Mouse (Mus musculus): ENCODE measurements around the gene Atrn.
A peak's percentile ranks its signal among the peaks of the same experiment; 100 is the strongest.
"Not testable (repeated sequence)": the region's sequence is repeated elsewhere in the genome, so short reads cannot be mapped to it uniquely, and the experiment has no call there.

The Atrn gene

GRCm38 (mm10) chr2:130965042-130965441 is 58.7 kb downstream of the Atrn start:
- DNase-seq = no peak

GRCm38 (mm10) chr2:130971030-130971429 is 64.7 kb downstream of the Atrn start:
- DNase-seq = no peak

- DNase-seq = no peak
Measured at GRCm38 (mm10) chr2:130972386-130972785, 66.1 kb downstream of the Atrn start.

- no peak for DNase-seq
Measured at GRCm38 (mm10) chr2:130974928-130975327, 68.6 kb downstream of the Atrn start.

- DNase-seq = no peak
Measured at GRCm38 (mm10) chr2:130977589-130977988, 71.3 kb downstream of the Atrn start.

- no peak for DNase-seq
Measured at GRCm38 (mm10) chr2:130978058-130978847, 72.0 kb downstream of the Atrn start.

GRCm38 (mm10) chr2:130979138-130979537 is 72.8 kb downstream of the Atrn start:
- DNase-seq = no peak

- DNase-seq = no peak
Measured at GRCm38 (mm10) chr2:130992818-130993217, 86.5 kb downstream of the Atrn start.

- DNase-seq = no peak
Measured at GRCm38 (mm10) chr2:131009123-131009522, 102.8 kb downstream of the Atrn start.

GRCm38 (mm10) chr2:131010566-131010965 is 104.3 kb downstream of the Atrn start:
- DNase-seq = no peak

GRCm38 (mm10) chr2:131025230-131025629 is 118.9 kb downstream of the Atrn start:
- DNase-seq = no peak

- no peak for DNase-seq
Measured at GRCm38 (mm10) chr2:131026941-131027340, 120.6 kb downstream of the Atrn start.

- DNase-seq = peak; percentile 12
Measured at GRCm38 (mm10) chr2:131029065-131029935, 123.0 kb downstream of the Atrn start.

GRCm38 (mm10) chr2:131030561-131030960 is 124.3 kb downstream of the Atrn start:
- DNase-seq = no peak

- DNase-seq = no peak
Measured at GRCm38 (mm10) chr2:131030998-131031397, 124.7 kb downstream of the Atrn start.

- not testable (repeated sequence) for DNase-seq
Measured at GRCm38 (mm10) chr2:131031406-131031805, 125.1 kb downstream of the Atrn start.

GRCm38 (mm10) chr2:131036343-131036742 is 130.0 kb downstream of the Atrn start:
- no peak for DNase-seq

- no peak for DNase-seq
Measured at GRCm38 (mm10) chr2:131036757-131037156, 130.5 kb downstream of the Atrn start.

- peak; percentile 41 for DNase-seq
Measured at GRCm38 (mm10) chr2:131037226-131037990, 131.1 kb downstream of the Atrn start.

- DNase-seq = no peak
Measured at GRCm38 (mm10) chr2:131038197-131038596, 131.9 kb downstream of the Atrn start.

GRCm38 (mm10) chr2:131038675-131039074 is 132.4 kb downstream of the Atrn start:
- no peak for DNase-seq

GRCm38 (mm10) chr2:131040854-131041825 is 134.8 kb downstream of the Atrn start:
- no peak for DNase-seq

All from kidney, adult 11 months (tissue).